Mouse (Mus musculus) CH12.LX (cell line): ENCODE results near the gene Plekha7.

Experiments used
- BHLHE40 ChIP-seq: IDR thresholded peaks from 2 replicates; pipeline ENCODE4 v1.6.1; 2011; ENCODE audit warnings: mild to moderate bottlenecking, low read depth, low read length, improper control_type of control experiment
- CHD2 ChIP-seq: IDR thresholded peaks from 2 replicates; pipeline ENCODE4 v1.6.1; 2011; ENCODE audit warnings: low read length, improper control_type of control experiment
- CTCF ChIP-seq, 2 experiments: IDR thresholded peaks in 1 of 2; conservative IDR thresholded peaks in 1 of 2; 2 replicates each; pipeline ENCODE4 v1.5.1; 2011 to 2012; ENCODE audit warnings: low read depth in 2 of 2, low read length in 2 of 2, improper control_type of control experiment in 1 of 2, inconsistent platforms in 1 of 2, mild to moderate bottlenecking in 1 of 2, moderate library complexity in 1 of 2
- E2F4 ChIP-seq: IDR thresholded peaks from 2 replicates; pipeline ENCODE4 v1.6.1; 2011; ENCODE audit warnings: low read depth, low read length, improper control_type of control experiment; ENCODE audit not compliant: insufficient replicate concordance
- EP300 ChIP-seq: IDR thresholded peaks from 2 replicates; pipeline ENCODE4 v1.6.1; 2011; ENCODE audit warnings: low read length, improper control_type of control experiment
- ETS1 ChIP-seq: conservative IDR thresholded peaks from 2 replicates; pipeline ENCODE4 v1.6.1; 2012; ENCODE audit warnings: low read depth, mild to moderate bottlenecking, inconsistent platforms, low read length, improper control_type of control experiment, moderate library complexity
- GABPA ChIP-seq: IDR thresholded peaks from 2 replicates; pipeline ENCODE4 v1.6.1; 2012; ENCODE audit warnings: low read depth, low read length, improper control_type of control experiment, inconsistent platforms; ENCODE audit not compliant: insufficient replicate concordance
- JUN ChIP-seq: IDR thresholded peaks from 2 replicates; pipeline ENCODE4 v1.6.1; 2011; ENCODE audit warnings: low read depth, mild to moderate bottlenecking, low read length, improper control_type of control experiment, moderate library complexity; ENCODE audit not compliant: insufficient read depth
- MAZ ChIP-seq: IDR thresholded peaks from 2 replicates; pipeline ENCODE4 v1.6.1; 2012; ENCODE audit warnings: low read depth, mild to moderate bottlenecking, inconsistent platforms, low read length, improper control_type of control experiment, moderate library complexity
- MEF2A ChIP-seq: IDR thresholded peaks from 2 replicates; pipeline ENCODE4 v1.6.1; 2014; ENCODE audit warnings: low read depth, mild to moderate bottlenecking, inconsistent platforms, low read length, improper control_type of control experiment, borderline replicate concordance
- POLR2A ChIP-seq: IDR thresholded peaks from 2 replicates; pipeline ENCODE4 v1.6.1; 2011; ENCODE audit warnings: low read depth, mild to moderate bottlenecking, improper control_type of control experiment, low read length
- USF1 ChIP-seq: IDR thresholded peaks from 2 replicates; pipeline ENCODE4 v1.6.1; 2014; ENCODE audit warnings: low read depth, mild to moderate bottlenecking, inconsistent platforms, low read length, improper control_type of control experiment
- USF2 ChIP-seq: conservative IDR thresholded peaks from 2 replicates; pipeline ENCODE4 v1.6.1; 2011; ENCODE audit warnings: low read depth, low read length, improper control_type of control experiment

- TF ChIP-seq MAZ: no peak
- peak in 1 of 2 experiments; percentile 51; a peak in 2 of 4 replicates for TF ChIP-seq CTCF (conservative IDR thresholded peaks at IDR 0.05 in 1 of 2, IDR thresholded peaks at IDR 0.05 in 1 of 2; ENCODE audit: low read depth in 2 of 2, low read length in 2 of 2)
- no peak for TF ChIP-seq E2F4
- no peak for TF ChIP-seq USF2
- TF ChIP-seq BHLHE40: no peak
- no peak for TF ChIP-seq GABPA
- no peak for TF ChIP-seq POLR2A
- no peak for TF ChIP-seq EP300
- TF ChIP-seq ETS1: no peak
- TF ChIP-seq USF1: no peak
- no peak for TF ChIP-seq CHD2
- no peak for TF ChIP-seq JUN
- TF ChIP-seq MEF2A: no peak
Observed at GRCm38 (mm10) chr7:116260826-116261615, 47.2 kb downstream of the Plekha7 start.
